Mouse (Mus musculus) urinary bladder, adult 2 months (tissue): ENCODE results near the gene Nrde2. TPM values are rescaled to one million over a fixed set of nuclear protein-coding genes. Genes with fewer than 3 reads are reported as not detected.

ENCODE experiments used
- DNase-seq: peaks from one replicate; pipeline ENCODE4 v3.0.0; 2022; ENCODE audit warnings: low spot score
- polyA plus RNA-seq: library from polyadenylated mRNA; depleted of rRNA; stranded (reverse); fragments of >200 nt; gene quantifications from 2 replicates; pipeline ENCODE4 v1.2.3, GENCODE M21; 2012

The Nrde2 gene
- polyA plus RNA-seq, 1 experiment = 10.0 TPM

DNA sequence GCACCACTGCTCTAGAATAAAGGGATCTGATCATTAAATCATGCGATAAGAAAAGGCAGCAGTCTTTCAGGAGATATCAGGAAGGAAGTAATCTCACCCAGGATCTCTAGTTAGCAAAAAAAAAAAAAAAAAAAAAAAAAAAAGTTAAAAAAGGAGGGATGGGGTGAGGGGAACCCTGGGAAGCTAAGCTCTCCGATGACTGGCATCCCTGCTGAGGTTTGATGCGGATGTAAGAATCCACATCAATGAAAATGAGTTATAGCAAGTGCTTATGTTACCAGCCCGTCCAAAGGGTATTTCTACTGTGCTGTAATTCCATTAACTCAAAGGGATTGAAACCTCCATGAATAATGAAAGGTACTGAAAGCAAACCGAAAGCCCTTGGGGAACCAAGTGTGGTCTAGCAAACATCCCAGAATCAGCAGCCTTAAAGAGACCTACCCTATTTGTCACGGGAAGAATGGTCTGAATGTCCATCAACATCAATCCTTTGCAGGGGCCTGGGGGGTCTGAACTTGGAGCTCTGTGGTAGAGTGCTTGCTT is 19.5 kb upstream of the Nrde2 start:
- no peak for DNase-seq

GRCm38 (mm10) chr12:100176469-100177056 is 17.1 kb upstream of the Nrde2 start:
- DNase-seq = no peak

GRCm38 (mm10) chr12:100172481-100172880 is 13.0 kb upstream of the Nrde2 start:
- DNase-seq = no peak

- peak; percentile 29 for DNase-seq
Measured at GRCm38 (mm10) chr12:100167931-100168871, 8.7 kb upstream of the Nrde2 start.

DNA sequence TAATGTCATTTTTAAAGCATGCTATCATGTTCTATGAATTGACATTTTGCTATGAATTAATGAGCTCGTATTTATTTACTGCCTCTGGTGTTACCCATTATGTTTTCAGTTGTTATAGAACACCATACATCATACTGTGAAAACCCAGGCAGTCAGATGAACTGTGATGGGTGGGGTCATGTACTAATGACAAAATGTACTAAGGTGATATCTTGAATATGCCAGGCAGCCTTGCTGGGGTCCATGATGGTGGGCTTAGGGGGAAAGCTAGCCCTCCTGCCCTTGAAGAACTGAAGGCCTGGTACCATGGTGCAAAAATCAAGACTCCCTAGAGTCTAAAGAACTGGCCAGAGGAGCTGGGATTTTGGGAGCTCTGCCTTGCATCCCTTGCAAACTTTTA is 8.0 kb upstream of the Nrde2 start:
- no peak for DNase-seq

- DNase-seq = no peak
Measured at GRCm38 (mm10) chr12:100166939-100167338, 7.5 kb upstream of the Nrde2 start.

GRCm38 (mm10) chr12:100166177-100166576 is 6.7 kb upstream of the Nrde2 start:
- no peak for DNase-seq

DNA sequence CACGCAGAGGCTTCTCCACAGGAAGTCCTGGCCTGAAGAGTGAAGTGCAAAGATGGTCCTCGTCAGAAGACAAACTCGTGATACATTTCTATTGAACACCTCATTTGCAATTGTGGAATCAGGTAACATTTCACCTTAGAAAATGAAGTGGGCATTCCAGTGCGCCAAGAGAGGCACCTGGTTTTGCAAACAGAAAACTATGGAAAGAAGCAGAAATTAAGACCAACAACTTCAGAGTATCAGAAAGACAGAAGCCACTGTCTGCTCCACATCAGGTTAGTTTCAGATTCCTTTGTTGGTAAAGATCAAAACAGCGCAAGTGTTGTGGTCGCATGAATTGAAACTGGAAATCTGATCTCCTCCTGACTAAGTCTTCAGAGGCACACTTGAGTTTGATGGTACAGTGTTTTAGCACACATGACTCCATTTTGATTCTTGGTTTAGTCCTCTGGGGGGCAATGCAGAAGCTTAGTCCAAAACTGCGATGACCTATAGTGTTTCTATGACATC is 5.6 kb upstream of the Nrde2 start:
- DNase-seq = no peak

- no peak for DNase-seq
Measured at GRCm38 (mm10) chr12:100152466-100152865, 7.0 kb downstream of the Nrde2 start.

- DNase-seq = no peak
Measured at GRCm38 (mm10) chr12:100144269-100144668, 15.2 kb downstream of the Nrde2 start.

GRCm38 (mm10) chr12:100143737-100144136 is 15.7 kb downstream of the Nrde2 start:
- DNase-seq = no peak

- DNase-seq = no peak
Measured at GRCm38 (mm10) chr12:100142848-100143523, 16.5 kb downstream of the Nrde2 start.

DNA sequence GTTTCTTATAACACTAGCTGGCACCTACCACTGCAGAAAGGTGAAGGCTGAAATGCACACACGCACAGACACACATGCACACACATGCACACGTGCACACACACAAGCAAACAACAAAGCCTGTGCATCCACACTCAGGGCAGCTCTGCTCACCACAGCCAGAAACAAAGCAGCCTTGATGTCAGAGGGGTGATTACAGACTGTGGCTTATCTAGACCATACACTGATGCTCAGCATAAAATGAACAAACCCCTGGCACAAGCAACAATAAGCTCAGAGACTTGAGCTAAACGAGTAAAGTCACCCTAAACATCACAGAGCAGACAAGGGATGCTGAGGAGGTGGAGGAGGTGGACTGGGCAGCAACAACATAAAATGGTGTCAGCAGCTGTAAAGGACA is 24.3 kb downstream of the Nrde2 start:
- DNase-seq = no peak

- no peak for DNase-seq
Measured at GRCm38 (mm10) chr12:100134395-100134936, 25.0 kb downstream of the Nrde2 start.

DNA sequence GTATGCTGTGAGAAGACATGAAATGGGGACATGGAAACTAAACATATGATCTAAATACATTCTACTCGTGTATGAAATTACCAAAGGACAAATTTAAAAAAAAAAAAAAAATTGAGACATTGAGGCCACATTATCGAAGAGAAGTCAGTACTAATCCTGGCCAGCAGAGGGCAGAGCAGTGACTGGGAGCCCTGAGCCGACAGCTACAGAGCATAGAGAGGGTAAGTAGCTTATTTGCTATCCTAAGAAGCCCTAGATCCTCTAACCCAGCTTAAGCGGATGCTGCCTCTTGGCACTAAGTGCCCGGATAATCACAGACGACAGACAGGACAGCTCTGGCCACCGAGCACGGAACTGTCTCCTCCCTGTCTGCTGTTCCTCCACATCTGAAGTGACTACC is 27.8 kb downstream of the Nrde2 start:
- no peak for DNase-seq

DNA sequence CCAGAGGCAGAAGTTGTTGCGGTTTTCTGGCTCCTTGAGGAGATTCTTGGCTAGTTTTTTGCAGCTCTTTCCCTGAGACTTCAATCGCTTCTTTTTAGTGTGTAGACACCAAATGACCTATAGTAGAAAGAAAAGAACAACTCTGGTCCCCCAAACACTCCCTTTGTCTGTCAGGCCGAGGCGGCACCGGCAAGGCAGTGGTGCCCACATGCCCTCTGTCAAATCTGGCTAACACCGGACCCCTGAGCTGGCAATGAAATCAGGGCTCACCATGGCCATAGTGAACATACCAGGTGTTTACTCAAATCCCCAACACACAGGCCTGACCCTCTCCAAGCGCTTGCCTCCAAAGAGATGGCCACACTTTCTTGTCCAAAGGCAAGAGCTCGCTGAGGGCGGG is 28.3 kb downstream of the Nrde2 start:
- DNase-seq = no peak

GRCm38 (mm10) chr12:100128961-100129360 is 30.5 kb downstream of the Nrde2 start:
- DNase-seq = no peak

DNA sequence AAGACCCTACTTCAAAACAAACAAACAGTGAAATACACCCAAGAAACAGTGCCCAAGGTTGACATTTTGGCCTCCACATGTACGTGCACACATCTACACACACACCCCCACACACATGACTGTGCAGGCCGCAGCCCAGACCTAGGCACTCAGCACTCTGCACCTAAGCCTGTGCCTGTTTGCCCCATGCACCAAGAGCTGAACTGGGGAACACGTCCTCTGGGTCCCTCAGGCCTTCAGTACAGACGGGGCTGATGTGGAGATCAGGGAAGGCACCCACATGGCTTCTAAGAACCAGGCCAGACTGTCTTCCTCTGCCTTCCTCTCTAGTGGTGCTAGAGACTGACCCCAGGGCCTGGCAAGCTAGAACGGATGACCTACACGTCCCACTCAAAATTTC is 30.9 kb downstream of the Nrde2 start:
- DNase-seq = no peak

DNA sequence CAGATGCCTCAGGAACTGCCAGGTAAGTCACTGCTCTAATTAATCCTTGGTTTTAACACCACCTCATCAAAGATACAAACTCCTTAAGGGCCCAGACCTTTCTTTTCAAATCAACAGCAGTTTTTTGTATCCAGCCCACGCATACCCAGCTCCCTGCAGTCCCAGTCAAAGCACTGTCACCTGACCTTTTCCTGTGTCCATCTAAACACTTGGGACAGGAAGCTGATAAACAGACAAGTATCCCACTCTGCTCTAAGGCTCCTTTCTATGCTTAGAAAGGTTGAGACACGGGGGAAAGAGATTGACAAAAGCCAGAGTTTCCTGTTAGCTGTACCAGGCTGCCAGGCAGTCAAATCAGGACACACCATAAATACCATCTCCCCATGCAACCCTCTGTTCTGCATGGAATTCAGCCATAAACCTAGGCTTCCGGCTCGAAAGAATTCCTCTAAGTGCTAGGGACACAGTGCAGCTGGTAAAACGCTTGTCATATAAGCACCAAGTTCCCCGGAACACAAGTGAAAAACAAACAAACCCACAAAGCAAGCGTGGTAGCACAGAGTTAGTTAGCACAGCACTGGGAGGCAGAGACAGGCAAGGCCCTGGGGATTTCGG is 31.5 kb downstream of the Nrde2 start:
- DNase-seq = no peak

GRCm38 (mm10) chr12:100126968-100127865 is 32.2 kb downstream of the Nrde2 start:
- no peak for DNase-seq
